Mouse (Mus musculus): ENCODE data around the gene Elk3. TPM values are rescaled to one million over a fixed set of nuclear protein-coding genes. Genes with fewer than 3 reads are reported as not detected.

Elk3 gene
- polyA plus RNA-seq, 1 experiment from 2014 or later: 8.8 TPM

Other genes starting within 250 kb of the Elk3 start
- gene Cfap54, start 229.5 kb downstream of the Elk3 start, polyA plus RNA-seq (2014; fragmentation: Nextera tagmentation; extraction: Ambion mirVana): 2.7 TPM in 2 replicates
- gene Cdk17, start 150.3 kb downstream of the Elk3 start, polyA plus RNA-seq (2014; fragmentation: Nextera tagmentation; extraction: Ambion mirVana): 57.0 and 67.8 TPM in 2 replicates
- 73.0 and 99.3 TPM in 2 replicates for gene Lta4h, start 142.3 kb upstream of the Elk3 start, polyA plus RNA-seq (2014; fragmentation: Nextera tagmentation; extraction: Ambion mirVana)
- 0.27 TPM in 1 of 2 replicates, not detected in the other for gene Hal, start 177.6 kb upstream of the Elk3 start, polyA plus RNA-seq (2014; fragmentation: Nextera tagmentation; extraction: Ambion mirVana)
- gene Amdhd1, start 228.9 kb upstream of the Elk3 start, polyA plus RNA-seq (2014; fragmentation: Nextera tagmentation; extraction: Ambion mirVana): not detected in 2 replicates
- gene Ccdc38, start 229.5 kb upstream of the Elk3 start, polyA plus RNA-seq (2014; fragmentation: Nextera tagmentation; extraction: Ambion mirVana): 0.34 and 0.53 TPM in 2 replicates

All from midbrain, embryonic 14.5 days (tissue).